Mouse (Mus musculus): ENCODE data around the gene Ubiad1.

Ubiad1 gene

GRCm38 (mm10) chr4:148448853-148449245 is 4.3 kb upstream of the Ubiad1 start:
- DNase-seq (ENCODE audit: low spot score), result peak; percentile 5

GRCm38 (mm10) chr4:148448179-148448852 is 3.7 kb upstream of the Ubiad1 start, which contains the start of gene Mtor:
Gene Mtor, plus strand, starts transcription at chr4:148448611.
- DNase-seq (ENCODE audit: low spot score), result peak; percentile 95

GRCm38 (mm10) chr4:148442598-148442997 is 2.0 kb downstream of the Ubiad1 start:
- no peak for DNase-seq (ENCODE audit: low spot score)

GRCm38 (mm10) chr4:148441931-148442330 is 2.6 kb downstream of the Ubiad1 start:
- no peak for DNase-seq (ENCODE audit: low spot score)

GRCm38 (mm10) chr4:148435657-148436330 is 8.8 kb downstream of the Ubiad1 start:
- no peak for DNase-seq (ENCODE audit: low spot score)

- no peak for DNase-seq (ENCODE audit: low spot score)
Measured at GRCm38 (mm10) chr4:148435106-148435505, 9.5 kb downstream of the Ubiad1 start.

GRCm38 (mm10) chr4:148434554-148434953 is 10.0 kb downstream of the Ubiad1 start:
- no peak for DNase-seq (ENCODE audit: low spot score)

- no peak for DNase-seq (ENCODE audit: low spot score)
Measured at GRCm38 (mm10) chr4:148433813-148434212, 10.8 kb downstream of the Ubiad1 start.

GRCm38 (mm10) chr4:148433336-148433735 is 11.2 kb downstream of the Ubiad1 start:
- DNase-seq (ENCODE audit: low spot score), result no peak

- DNase-seq (ENCODE audit: low spot score), result no peak
Measured at GRCm38 (mm10) chr4:148432488-148432887, 12.1 kb downstream of the Ubiad1 start.

- no peak for DNase-seq (ENCODE audit: low spot score)
Measured at GRCm38 (mm10) chr4:148430880-148431519, 13.6 kb downstream of the Ubiad1 start.

- DNase-seq (ENCODE audit: low spot score), result peak; percentile 37
Measured at GRCm38 (mm10) chr4:148429686-148430085, 14.9 kb downstream of the Ubiad1 start.

- DNase-seq (ENCODE audit: low spot score), result no peak
Measured at GRCm38 (mm10) chr4:148429121-148429520, 15.4 kb downstream of the Ubiad1 start.

GRCm38 (mm10) chr4:148428544-148428943 is 16.0 kb downstream of the Ubiad1 start:
- no peak for DNase-seq (ENCODE audit: low spot score)

- DNase-seq (ENCODE audit: low spot score), result no peak
Measured at GRCm38 (mm10) chr4:148426950-148427850, 17.4 kb downstream of the Ubiad1 start.

- no peak for DNase-seq (ENCODE audit: low spot score)
Measured at GRCm38 (mm10) chr4:148417559-148417958, 27.0 kb downstream of the Ubiad1 start.

GRCm38 (mm10) chr4:148417074-148417526 is 27.5 kb downstream of the Ubiad1 start:
- no peak for DNase-seq (ENCODE audit: low spot score)

- DNase-seq (ENCODE audit: low spot score), result no peak
Measured at GRCm38 (mm10) chr4:148415575-148415974, 29.0 kb downstream of the Ubiad1 start.

GRCm38 (mm10) chr4:148408256-148408975 is 36.2 kb downstream of the Ubiad1 start:
- DNase-seq (ENCODE audit: low spot score), result no peak

GRCm38 (mm10) chr4:148405255-148405788 is 39.2 kb downstream of the Ubiad1 start:
- no peak for DNase-seq (ENCODE audit: low spot score)

- DNase-seq (ENCODE audit: low spot score), result no peak
Measured at GRCm38 (mm10) chr4:148404748-148405147, 39.8 kb downstream of the Ubiad1 start.
